Mouse (Mus musculus) embryonic facial prominence, embryonic 12.5 days (tissue): ENCODE measurements around the gene Zkscan14. TPM values are rescaled to one million over a fixed set of nuclear protein-coding genes. Genes with fewer than 3 reads are reported as not detected.

Experiments used
- ATAC-seq: fragments of 200-750 bp; cut with Nextera tagmentation; 2 replicates; pipeline ENCODE4 v1.8.0; 2017; ENCODE audit not compliant: insufficient number of reproducible peaks, insufficient read depth, low FRiP score, low TSS enrichment
- H3K27ac ChIP-seq: fragments of 300-500 bp; sonication (generic); 2 replicates; pipeline ENCODE4 v1.5.1; 2016; ENCODE audit warnings: mild to moderate bottlenecking
- H3K27me3 ChIP-seq: fragments of 300-500 bp; sonication (generic); 2 replicates; pipeline ENCODE4 v1.6.1; 2016; ENCODE audit warnings: mild to moderate bottlenecking, moderate library complexity
- H3K36me3 ChIP-seq: fragments of 300-500 bp; sonication (generic); 2 replicates; pipeline ENCODE4 v1.6.1; 2016; ENCODE audit warnings: mild to moderate bottlenecking
- H3K4me1 ChIP-seq: fragments of 300-500 bp; sonication (generic); 2 replicates; pipeline ENCODE4 v1.6.1; 2016
- H3K4me2 ChIP-seq: fragments of 300-500 bp; sonication (generic); replicated peaks from 2 replicates; pipeline ENCODE4 v1.6.1; 2016; ENCODE audit warnings: mild to moderate bottlenecking, moderate library complexity
- H3K4me3 ChIP-seq: fragments of 300-500 bp; sonication (generic); 2 replicates; pipeline ENCODE4 v1.5.1; 2016; ENCODE audit warnings: mild to moderate bottlenecking
- H3K9ac ChIP-seq: fragments of 300-500 bp; sonication (generic); 2 replicates; pipeline ENCODE4 v1.6.1; 2016; ENCODE audit warnings: mild to moderate bottlenecking, moderate library complexity
- H3K9me3 ChIP-seq: fragments of 300-500 bp; sonication (generic); 2 replicates; pipeline ENCODE4 v1.6.1; 2016; ENCODE audit warnings: mild to moderate bottlenecking, moderate library complexity
- WGBS: fragments of 180-500 bp; shearing (Covaris S2); methylation state at CpG from one replicate; pipeline ENCODE4 v1.1.7; 2016; 5-methylcytosine and 5-hydroxymethylcytosine counted together
- polyA plus RNA-seq: library from polyadenylated mRNA; unstranded; fragments of >200 nt; fragmentation: Nextera tagmentation; extraction: Ambion mirVana; gene quantifications from 2 replicates; pipeline ENCODE4 v1.2.1, GENCODE M21; 2016

Gene Zkscan14
- polyA plus RNA-seq, 1 experiment from 2014 or later = 9.4 TPM

DNA sequence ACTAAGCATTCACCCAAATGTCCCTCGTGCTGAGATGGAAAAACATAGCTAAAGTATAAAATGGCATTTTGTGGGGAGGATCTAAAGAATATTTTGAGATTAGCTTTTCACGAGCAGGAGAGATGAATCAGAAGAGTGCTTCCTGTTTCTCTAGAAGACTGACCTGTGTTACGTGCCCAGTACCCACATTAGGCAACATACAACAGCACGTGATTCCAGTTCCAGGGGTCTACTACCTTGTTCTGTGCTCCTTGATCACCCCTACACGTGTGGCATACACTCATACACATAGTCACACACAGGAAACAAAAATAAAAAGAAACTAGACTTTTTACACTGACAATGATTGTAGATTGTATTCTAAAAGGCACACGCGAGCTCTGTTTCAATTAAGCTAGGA lies 1.3 kb downstream of the Zkscan14 start:
- Histone ChIP-seq H3K4me2 (peak overlapping the region; percentile 99), H3K27ac (no peak overlapping the region), H3K9ac (no peak overlapping the region), H3K4me3 (no peak overlapping the region), H3K27me3 (no peaks in the 10 kb centered on the region), H3K9me3 (no peaks in the 10 kb centered on the region), H3K4me1 (peaks cover 14% of the 10 kb centered on the region), H3K36me3 (peaks cover 13% of the 10 kb centered on the region)
- ATAC-seq = no peak
- 77% methylated on average over 7 of the region's 7 CpGs for WGBS

DNA sequence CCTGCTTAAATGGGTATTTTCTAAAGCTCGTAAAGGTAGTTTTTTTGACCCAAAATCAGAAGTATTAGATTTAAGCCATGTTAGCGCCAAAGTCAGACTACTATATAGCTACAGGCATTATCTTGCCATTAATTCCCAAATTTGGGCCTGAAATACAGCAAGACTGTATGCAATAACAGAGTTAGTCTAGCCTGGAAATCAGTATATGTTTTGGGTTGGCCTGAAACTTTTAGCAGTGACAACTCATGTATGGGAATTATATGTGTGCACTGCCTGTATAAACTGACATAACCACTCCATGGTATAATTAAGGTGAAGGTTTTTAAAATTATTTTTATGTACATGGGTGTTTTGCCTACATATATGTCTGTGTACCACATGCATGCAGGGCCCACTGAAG lies 9.7 kb downstream of the Zkscan14 start, which contains the start of gene Atp5j2:
Gene Atp5j2 (minus strand): TSS at position 101 of the 400 bp plus-strand sequence.
- Histone ChIP-seq H3K36me3 (peaks cover 41% of the 10 kb centered on the region), H3K9ac (peak within 1 kb of the TSS; percentile 95), H3K27me3 (no peaks in the 10 kb centered on the region), H3K9me3 (no peaks in the 10 kb centered on the region), H3K4me2 (peak within 1 kb of the TSS; percentile 66), H3K4me3 (peak within 1 kb of the TSS; percentile 89), H3K4me1 (peaks cover 21% of the 10 kb centered on the region), H3K27ac (peak within 1 kb of the TSS; percentile 85)
- no peak for ATAC-seq
- 85% methylated on average over 2 of the region's 2 CpGs for WGBS

DNA sequence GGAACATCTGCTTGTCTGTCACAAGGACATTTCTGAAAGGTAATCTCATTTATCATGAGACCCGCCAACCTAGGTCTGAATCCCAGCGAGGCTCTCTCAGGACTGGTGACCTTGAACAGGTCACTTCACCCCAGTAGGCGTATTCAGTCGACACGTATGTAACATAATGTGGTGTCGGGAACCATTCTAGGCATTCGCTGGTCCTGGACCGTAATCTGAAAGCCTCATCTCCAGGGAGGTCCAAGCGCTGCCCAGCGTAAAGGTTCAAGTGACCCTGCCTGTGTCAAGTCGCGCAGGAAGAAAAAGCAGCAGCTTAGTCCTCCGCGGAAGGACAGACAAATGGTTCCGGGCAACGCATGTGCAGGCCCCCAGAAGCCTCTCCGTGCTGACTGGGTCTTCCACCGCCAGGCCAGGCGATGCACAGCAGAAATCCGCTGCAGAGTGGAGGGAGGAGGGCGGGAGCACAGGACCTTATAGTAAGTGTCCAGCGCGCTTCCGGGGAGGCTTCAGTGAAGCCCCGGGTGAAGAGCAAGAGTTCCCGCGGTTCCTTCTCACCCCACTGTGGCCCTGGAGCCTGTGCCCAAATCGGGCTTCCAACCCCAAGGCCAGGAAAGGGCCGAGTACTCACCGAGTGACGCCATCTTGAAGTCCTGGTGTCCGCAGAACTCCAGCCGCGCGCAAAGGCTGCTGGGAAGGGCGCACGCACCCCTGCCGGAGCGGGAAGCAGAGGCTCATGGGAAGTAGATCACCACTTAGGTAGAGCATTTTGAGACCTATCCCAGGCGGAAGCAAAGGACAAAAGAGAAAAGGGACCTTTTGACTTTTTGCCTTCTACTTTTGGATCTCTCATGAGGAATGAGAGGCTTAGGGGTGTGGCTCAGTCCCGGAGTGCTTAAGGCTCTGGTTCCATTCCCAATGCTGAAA lies 10.5 kb downstream of the Zkscan14 start:
- peak overlapping the region; percentile 89 for H3K4me3 ChIP-seq
- peak overlapping the region; percentile 95 for H3K9ac ChIP-seq
- peak overlapping the region; percentile 66 for H3K4me2 ChIP-seq
- H3K27me3 ChIP-seq = no peaks in the 10 kb centered on the region
- peak overlapping the region; percentile 85 for H3K27ac ChIP-seq
- H3K9me3 ChIP-seq = no peaks in the 10 kb centered on the region
- ATAC-seq = peak; percentile 77
- H3K36me3 ChIP-seq = peaks cover 43% of the 10 kb centered on the region
- WGBS = 1% methylated on average over 41 of the region's 41 CpGs
- peaks cover 21% of the 10 kb centered on the region for H3K4me1 ChIP-seq

DNA sequence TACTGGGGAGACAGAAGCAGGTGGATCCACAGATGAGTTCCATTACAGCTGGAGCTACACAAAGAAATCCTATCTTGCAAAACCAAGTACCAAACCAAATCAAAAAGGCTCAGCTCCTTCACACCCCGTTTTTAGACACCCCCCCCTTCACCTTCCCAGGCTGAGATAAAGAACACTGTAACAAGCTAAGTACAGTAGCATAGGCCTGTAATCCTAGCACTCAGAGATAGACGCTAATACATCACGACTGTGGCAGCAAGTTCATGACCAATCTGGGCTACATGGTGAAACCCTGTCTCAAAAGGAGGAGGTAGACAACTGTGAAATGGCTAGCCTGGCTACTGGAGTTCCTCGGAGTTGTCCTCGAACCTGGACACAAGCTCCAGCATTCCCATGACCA lies 11.3 kb downstream of the Zkscan14 start:
- H3K9me3 ChIP-seq = no peaks in the 10 kb centered on the region
- no peak for ATAC-seq
- WGBS = 58% methylated on average over 5 of the region's 5 CpGs
- no peaks in the 10 kb centered on the region for H3K27me3 ChIP-seq
- no peak overlapping the region for H3K27ac ChIP-seq
- H3K9ac ChIP-seq = peak overlapping the region; percentile 95
- peaks cover 43% of the 10 kb centered on the region for H3K36me3 ChIP-seq
- H3K4me1 ChIP-seq = peaks cover 21% of the 10 kb centered on the region
- peak overlapping the region; percentile 89 for H3K4me3 ChIP-seq
- H3K4me2 ChIP-seq = peak overlapping the region; percentile 66

DNA sequence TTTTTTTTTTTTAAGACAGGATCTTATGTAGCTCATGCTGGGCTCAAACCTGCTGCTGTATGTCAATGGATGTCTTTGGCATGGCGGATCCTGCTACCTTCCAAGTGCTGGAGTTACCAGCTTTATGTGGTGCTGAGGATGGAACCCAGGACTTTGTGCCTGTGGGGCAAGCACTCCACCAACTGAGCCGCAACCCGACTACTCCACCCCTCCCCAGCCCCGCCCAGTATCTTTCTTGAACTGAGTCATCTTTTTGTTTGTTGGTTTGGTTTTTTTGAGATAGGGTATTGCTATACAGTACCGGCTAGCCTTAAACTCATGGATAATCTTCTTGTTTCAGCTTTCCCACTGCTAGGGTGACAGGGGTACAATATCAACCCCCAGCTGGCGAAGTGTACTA lies 12.3 kb downstream of the Zkscan14 start:
- H3K36me3 ChIP-seq = peaks cover 41% of the 10 kb centered on the region
- H3K27ac ChIP-seq = no peak overlapping the region
- 96% methylated on average over 6 of the region's 6 CpGs for WGBS
- H3K27me3 ChIP-seq = no peaks in the 10 kb centered on the region
- H3K4me3 ChIP-seq = no peak overlapping the region
- H3K9me3 ChIP-seq = no peaks in the 10 kb centered on the region
- peaks cover 21% of the 10 kb centered on the region for H3K4me1 ChIP-seq
- no peak overlapping the region for H3K9ac ChIP-seq
- peak overlapping the region; percentile 66; the same call in 1 of the 2 replicates for H3K4me2 ChIP-seq
- ATAC-seq = no peak

DNA sequence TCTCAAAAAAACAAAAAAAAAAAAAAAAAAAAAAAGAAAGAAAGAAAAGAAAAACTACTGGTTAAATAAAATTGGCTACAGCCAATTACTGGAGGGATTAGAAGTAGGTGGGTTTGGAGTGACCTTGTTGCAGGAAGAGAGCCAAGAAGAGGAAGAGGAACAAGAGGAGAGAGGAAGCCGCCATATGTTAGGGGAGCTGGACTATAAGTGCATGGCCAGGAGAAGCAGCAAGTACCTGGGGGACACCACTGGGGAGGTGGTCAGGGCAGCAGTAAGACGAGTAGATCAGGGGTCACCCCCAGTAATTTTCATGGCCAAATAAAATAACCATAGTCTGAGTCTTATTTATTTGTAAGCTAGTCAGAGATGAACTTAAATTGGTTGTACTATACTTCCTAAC lies 16.4 kb downstream of the Zkscan14 start:
- Histone ChIP-seq H3K9ac (no peak overlapping the region), H3K27me3 (no peaks in the 10 kb centered on the region), H3K27ac (no peak overlapping the region), H3K4me1 (peaks cover 11% of the 10 kb centered on the region), H3K36me3 (peaks cover 80% of the 10 kb centered on the region), H3K4me2 (no peak overlapping the region), H3K9me3 (no peaks in the 10 kb centered on the region), H3K4me3 (no peak overlapping the region)
- ATAC-seq = no peak
- 90% methylated on average over 2 of the region's 2 CpGs for WGBS

DNA sequence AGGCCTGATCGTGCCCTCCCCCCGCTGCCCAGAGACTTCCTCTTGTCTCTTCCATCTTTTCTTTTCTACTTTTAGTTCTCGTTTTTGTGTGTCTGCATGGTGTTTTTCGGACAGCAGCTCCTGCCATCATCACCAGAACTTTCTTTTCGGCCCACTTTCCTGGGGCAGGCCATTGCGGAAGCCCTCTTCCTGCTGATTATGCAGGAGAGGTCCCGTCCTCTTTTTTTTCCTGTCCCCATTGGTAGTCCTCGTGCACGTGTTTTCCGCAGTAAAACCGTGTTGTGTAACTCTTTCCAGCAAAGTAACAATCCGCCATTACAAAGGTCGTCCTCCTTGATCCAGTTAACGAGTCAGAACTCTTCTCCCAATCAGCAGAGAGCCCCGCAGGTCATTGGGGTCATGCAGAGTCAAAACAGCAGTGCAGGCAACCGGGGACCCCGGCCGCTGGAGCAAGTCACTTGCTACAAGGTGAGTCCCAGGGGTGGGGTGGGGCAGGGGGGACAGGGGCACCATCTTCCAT lies 23.1 kb downstream of the Zkscan14 start:
- no peak overlapping the region for H3K9ac ChIP-seq
- no peak overlapping the region for H3K4me2 ChIP-seq
- H3K4me1 ChIP-seq = no peaks in the 10 kb centered on the region
- no peak overlapping the region for H3K27ac ChIP-seq
- H3K27me3 ChIP-seq = no peaks in the 10 kb centered on the region
- H3K4me3 ChIP-seq = no peak overlapping the region
- H3K9me3 ChIP-seq = no peaks in the 10 kb centered on the region
- WGBS = 83% methylated on average over 18 of the region's 18 CpGs
- ATAC-seq = no peak
- H3K36me3 ChIP-seq = peaks cover 99% of the 10 kb centered on the region

DNA sequence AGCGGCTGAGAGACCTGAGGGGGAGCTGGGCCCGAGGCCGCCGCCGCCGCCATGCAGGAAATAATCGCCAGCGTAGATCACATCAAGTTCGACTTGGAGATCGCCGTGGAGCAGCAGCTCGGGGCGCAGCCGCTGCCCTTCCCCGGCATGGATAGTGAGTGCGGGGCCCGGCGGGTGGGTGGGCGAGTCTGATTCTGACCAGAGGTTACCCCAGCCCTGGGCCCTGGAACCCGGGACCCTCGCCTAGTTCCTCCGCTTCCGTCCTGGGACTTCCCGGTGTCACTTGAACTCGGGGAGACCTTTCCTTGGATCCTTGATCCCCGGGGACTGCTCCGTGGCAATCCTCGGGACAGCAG lies 34.4 kb downstream of the Zkscan14 start:
- Histone ChIP-seq H3K27me3 (no peaks in the 10 kb centered on the region), H3K9me3 (no peaks in the 10 kb centered on the region), H3K9ac (peak overlapping the region; percentile 94), H3K4me1 (peaks cover 21% of the 10 kb centered on the region), H3K27ac (peak overlapping the region; percentile 83), H3K36me3 (peaks cover 38% of the 10 kb centered on the region), H3K4me2 (peak overlapping the region; percentile 93), H3K4me3 (peak overlapping the region; percentile 91)
- WGBS = 0% methylated on average over 22 of the region's 28 CpGs
- ATAC-seq = peak; percentile 53; the same call in 1 of the 2 replicates

DNA sequence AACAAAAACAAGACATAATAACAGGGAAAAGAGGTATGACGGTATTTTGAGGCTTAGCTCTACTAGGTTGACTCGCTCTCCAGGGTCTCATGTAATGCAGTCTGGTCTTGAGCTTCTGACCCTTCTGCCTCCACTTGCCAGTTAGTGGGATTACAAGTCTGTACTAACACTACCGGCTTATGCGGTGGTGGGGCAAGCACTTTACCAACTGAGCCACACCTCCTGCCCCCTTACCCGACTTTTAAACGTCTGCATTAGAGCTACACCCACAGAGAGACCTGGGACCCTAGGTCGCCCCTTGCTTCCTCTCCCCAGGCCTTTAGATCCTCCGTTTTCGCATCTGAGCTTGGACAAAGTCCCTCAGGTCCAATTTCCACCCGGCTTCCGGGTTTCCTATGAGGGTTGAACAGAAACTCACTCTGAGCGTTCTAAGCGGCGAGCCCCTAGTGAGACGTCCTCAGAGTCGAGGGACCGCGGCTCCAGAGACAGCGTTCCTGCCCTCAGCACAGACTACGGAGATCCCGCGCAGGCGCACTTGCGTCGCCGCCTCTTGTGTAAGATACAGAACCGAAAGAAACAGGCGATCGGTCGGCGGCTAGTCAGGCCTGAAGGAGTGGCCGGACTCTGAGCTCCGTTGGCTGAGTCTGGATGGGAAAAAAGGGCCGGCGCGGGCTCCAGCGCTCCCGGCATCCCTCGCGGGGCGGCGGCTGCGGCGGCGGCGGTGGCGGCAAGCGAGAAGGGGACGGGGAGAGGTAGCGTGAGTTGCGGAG lies 34.9 kb downstream of the Zkscan14 start, which contains the start of the genes Ptcd1 and Cpsf4:
Gene Ptcd1 (minus strand): TSS at position 573 of the 770 bp plus-strand sequence.
Gene Cpsf4 (plus strand): TSS at position 678 of the 770 bp plus-strand sequence.
- Histone ChIP-seq H3K9me3 (no peaks in the 10 kb centered on the region), H3K4me2 (peak within 1 kb of the TSS; percentile 93), H3K27me3 (no peaks in the 10 kb centered on the region), H3K27ac (peak within 1 kb of the TSS; percentile 83), H3K9ac (peak within 1 kb of the TSS; percentile 94), H3K36me3 (peaks cover 37% of the 10 kb centered on the region), H3K4me1 (peaks cover 21% of the 10 kb centered on the region), H3K4me3 (peak within 1 kb of the TSS; percentile 91)
- under 1% methylated on average over 51 of the region's 51 CpGs for WGBS
- ATAC-seq = peak; percentile 89

DNA sequence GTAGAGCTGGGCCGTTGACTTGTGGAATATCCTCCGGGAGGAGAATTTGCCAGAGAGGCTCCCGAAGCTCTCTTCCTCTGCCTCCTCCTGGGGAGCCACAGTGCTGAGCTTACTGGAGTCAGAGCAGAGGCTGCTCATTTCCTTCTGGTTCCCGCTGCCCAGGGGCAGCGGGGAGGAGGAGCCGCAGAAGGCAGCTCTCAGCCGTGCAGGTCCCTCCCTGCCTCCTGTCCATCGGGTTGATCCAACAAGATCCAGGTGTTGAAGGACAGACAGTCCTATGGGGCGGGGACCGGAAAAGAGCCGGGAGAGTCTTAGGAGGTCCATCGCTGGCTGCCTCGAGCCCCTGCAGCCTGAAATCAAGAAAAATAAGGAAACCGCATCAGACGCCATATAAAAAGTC lies 36.5 kb downstream of the Zkscan14 start:
- Histone ChIP-seq H3K9me3 (no peaks in the 10 kb centered on the region), H3K4me2 (no peak overlapping the region), H3K4me3 (no peak overlapping the region), H3K4me1 (peaks cover 21% of the 10 kb centered on the region), H3K9ac (0 out of 2 replicates have a peak overlapping the region, but pooled peaks have one; percentile 19), H3K27me3 (no peaks in the 10 kb centered on the region), H3K36me3 (peaks cover 35% of the 10 kb centered on the region), H3K27ac (no peak overlapping the region)
- no peak for ATAC-seq
- WGBS = 80% methylated on average over 15 of the region's 15 CpGs

DNA sequence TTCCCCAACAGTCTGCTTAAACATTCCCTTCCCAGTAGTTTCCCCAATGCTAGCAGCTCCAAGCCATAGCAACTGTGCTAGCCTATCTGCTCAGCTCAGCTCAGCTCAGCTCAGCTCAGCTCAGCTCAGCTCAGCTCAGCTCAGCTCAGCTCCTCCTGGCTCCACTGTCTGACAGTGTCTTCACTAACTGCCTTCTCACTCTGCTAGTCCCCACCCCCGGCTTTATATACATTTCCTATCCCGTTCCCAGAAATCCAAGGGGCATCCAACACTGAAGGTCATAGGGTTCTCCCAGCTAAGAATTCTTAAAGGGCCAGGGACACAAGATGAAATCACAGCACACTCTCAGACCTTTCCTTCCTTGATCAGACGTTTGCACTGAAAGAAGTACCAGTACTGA lies 37.0 kb downstream of the Zkscan14 start:
- Histone ChIP-seq H3K4me2 (no peak overlapping the region), H3K9me3 (no peaks in the 10 kb centered on the region), H3K9ac (0 out of 2 replicates have a peak overlapping the region, but pooled peaks have one; percentile 19), H3K36me3 (peaks cover 38% of the 10 kb centered on the region), H3K4me1 (peaks cover 21% of the 10 kb centered on the region), H3K27me3 (no peaks in the 10 kb centered on the region), H3K4me3 (no peak overlapping the region), H3K27ac (no peak overlapping the region)
- 73% methylated on average over 3 of the region's 3 CpGs for whole genome bisulfite sequencing
- ATAC-seq = no peak
